Mouse (Mus musculus) CH12.LX (cell line): ENCODE data around the gene Ttc23l. TPM values are rescaled to one million over a fixed set of nuclear protein-coding genes. Genes with fewer than 3 reads are reported as not detected.

Source experiments
- DNase-seq: peaks from one replicate; pipeline ENCODE4 v3.0.0-alpha.2; 2013; ENCODE audit errors: extremely low read depth
- H3K27ac ChIP-seq: 2 replicates; pipeline ENCODE4 v1.5.1; 2012; ENCODE audit warnings: low read depth, mild to moderate bottlenecking, control low read depth, moderate library complexity; ENCODE audit not compliant: insufficient read depth
- H3K27me3 ChIP-seq: replicated peaks from 2 replicates; pipeline ENCODE3; 2012; ENCODE audit warnings: inconsistent platforms
- H3K36me3 ChIP-seq, 2 experiments: replicated peaks in 1 of 2; 2 replicates each; pipeline versions ENCODE3 to v1.6.1; 2012; ENCODE audit warnings: inconsistent platforms in 1 of 2, low read length in 1 of 2, mild to moderate bottlenecking in 1 of 2, mixed read lengths in 1 of 2, moderate library complexity in 1 of 2; ENCODE audit not compliant: control insufficient read depth in 1 of 2, insufficient read depth in 1 of 2
- H3K4me1 ChIP-seq, 2 experiments: 2 replicates each; pipeline ENCODE4 v1.6.1; 2012; ENCODE audit warnings: inconsistent platforms in 1 of 2, moderate library complexity in 1 of 2; ENCODE audit not compliant: insufficient read depth in 2 of 2, control insufficient read depth in 1 of 2
- H3K4me2 ChIP-seq: 2 replicates; pipeline ENCODE4 v1.6.1; 2012; ENCODE audit warnings: low read depth, mild to moderate bottlenecking, control low read depth; ENCODE audit not compliant: poor library complexity, insufficient read depth, severe bottlenecking
- H3K4me3 ChIP-seq, 3 experiments: fragments of 150-350 bp in 1 of 3; sonication (generic) in 1 of 3; replicated peaks in 1 of 3; 2 replicates each; pipeline versions ENCODE3 to v1.5.1; 2011 to 2012; ENCODE audit warnings: low read depth in 2 of 3, low read length in 2 of 3, mild to moderate bottlenecking in 2 of 3, moderate library complexity in 2 of 3, control low read depth in 1 of 3, improper control_type of control experiment in 1 of 3, inconsistent platforms in 1 of 3, mixed read lengths in 1 of 3; ENCODE audit not compliant: poor library complexity in 1 of 3
- H3K79me2 ChIP-seq: replicated peaks from 2 replicates; pipeline ENCODE4 v1.6.1; 2012; ENCODE audit warnings: mild to moderate bottlenecking, moderate library complexity; ENCODE audit not compliant: control insufficient read depth, poor library complexity, insufficient read depth, severe bottlenecking; ENCODE audit errors: extremely low read depth
- H3K9ac ChIP-seq: 2 replicates; pipeline ENCODE4 v1.6.1; 2012; ENCODE audit warnings: low read depth, mild to moderate bottlenecking, control low read depth, moderate library complexity; ENCODE audit not compliant: insufficient read depth
- H3K9me3 ChIP-seq: replicated peaks from 2 replicates; pipeline ENCODE3; 2012; ENCODE audit warnings: low read length, inconsistent platforms, mixed read lengths
- CHD1 ChIP-seq: IDR thresholded peaks from 2 replicates; pipeline ENCODE4 v1.6.1; 2012; ENCODE audit warnings: low read depth, low read length, improper control_type of control experiment, inconsistent platforms
- E2F4 ChIP-seq: IDR thresholded peaks from 2 replicates; pipeline ENCODE4 v1.6.1; 2011; ENCODE audit warnings: low read depth, low read length, improper control_type of control experiment; ENCODE audit not compliant: insufficient replicate concordance
- ELF1 ChIP-seq: IDR thresholded peaks from 2 replicates; pipeline ENCODE4 v1.6.1; 2014; ENCODE audit warnings: low read depth, mild to moderate bottlenecking, inconsistent platforms, low read length, improper control_type of control experiment
- ETS1 ChIP-seq: conservative IDR thresholded peaks from 2 replicates; pipeline ENCODE4 v1.6.1; 2012; ENCODE audit warnings: low read depth, mild to moderate bottlenecking, inconsistent platforms, low read length, improper control_type of control experiment, moderate library complexity
- GABPA ChIP-seq: IDR thresholded peaks from 2 replicates; pipeline ENCODE4 v1.6.1; 2012; ENCODE audit warnings: low read depth, low read length, improper control_type of control experiment, inconsistent platforms; ENCODE audit not compliant: insufficient replicate concordance
- IRF4 ChIP-seq: IDR thresholded peaks from 2 replicates; pipeline ENCODE4 v1.6.1; 2014; ENCODE audit warnings: low read depth, mild to moderate bottlenecking, inconsistent platforms, low read length, improper control_type of control experiment
- JUND ChIP-seq: conservative IDR thresholded peaks from 2 replicates; pipeline ENCODE4 v1.6.1; 2011; ENCODE audit warnings: low read depth, low read length, improper control_type of control experiment
- KAT2A ChIP-seq: IDR thresholded peaks from 2 replicates; pipeline ENCODE4 v1.6.1; 2012; ENCODE audit warnings: low read length, improper control_type of control experiment, inconsistent platforms; ENCODE audit not compliant: insufficient replicate concordance
- MYC ChIP-seq: IDR thresholded peaks from 2 replicates; pipeline ENCODE4 v1.6.1; 2011; ENCODE audit warnings: low read depth, mild to moderate bottlenecking, improper control_type of control experiment, low read length
- NRF1 ChIP-seq: IDR thresholded peaks from 2 replicates; pipeline ENCODE4 v1.6.1; 2014; ENCODE audit warnings: low read depth, mild to moderate bottlenecking, inconsistent platforms, low read length, improper control_type of control experiment, moderate library complexity
- PAX5 ChIP-seq: IDR thresholded peaks from 2 replicates; pipeline ENCODE4 v1.6.1; 2012; ENCODE audit warnings: low read length, inconsistent platforms, mixed read lengths
- POLR2AphosphoS2 ChIP-seq: IDR thresholded peaks from 2 replicates; pipeline ENCODE4 v1.6.1; 2011; ENCODE audit warnings: low read depth, low read length, improper control_type of control experiment
- RCOR1 ChIP-seq: conservative IDR thresholded peaks from 2 replicates; pipeline ENCODE4 v1.6.1; 2012; ENCODE audit warnings: low read depth, mild to moderate bottlenecking, inconsistent platforms, low read length, improper control_type of control experiment
- SIN3A ChIP-seq: IDR thresholded peaks from 2 replicates; pipeline ENCODE4 v1.6.1; 2012; ENCODE audit warnings: low read length, improper control_type of control experiment, inconsistent platforms
- SMC3 ChIP-seq: IDR thresholded peaks from 2 replicates; pipeline ENCODE4 v1.6.1; 2011; ENCODE audit warnings: low read depth, low read length, improper control_type of control experiment
- TBP ChIP-seq: conservative IDR thresholded peaks from 2 replicates; pipeline ENCODE4 v1.6.1; 2011; ENCODE audit warnings: low read depth, low read length, improper control_type of control experiment
- USF1 ChIP-seq: IDR thresholded peaks from 2 replicates; pipeline ENCODE4 v1.6.1; 2014; ENCODE audit warnings: low read depth, mild to moderate bottlenecking, inconsistent platforms, low read length, improper control_type of control experiment
- ZKSCAN1 ChIP-seq: IDR thresholded peaks from 2 replicates; pipeline ENCODE4 v1.6.1; 2012; ENCODE audit warnings: low read depth, inconsistent platforms, low read length, improper control_type of control experiment, borderline replicate concordance
- ZNF384 ChIP-seq: IDR thresholded peaks from 2 replicates; pipeline ENCODE4 v1.6.1; 2012; ENCODE audit warnings: low read depth, low read length, improper control_type of control experiment, inconsistent platforms
- dilution Hi-C: fragments of 300-500 bp; cut with MboI; formaldehyde crosslinking; loops from 2 replicates; pipeline ENCODE4 v1.14.3; 2020; ENCODE audit warnings: low sequenced_read_pairs; ENCODE audit not compliant: extremely low pct_unique_long_range_greater_than_20kb, extremely low pct_ligation_motif_present
- in situ Hi-C: fragments of 300-500 bp; cut with MboI; formaldehyde crosslinking; loops from 3 replicates; pipeline ENCODE4 v1.14.3; 2019; ENCODE audit warnings: low sequenced_read_pairs, low pct_ligation_motif_present, low pct_unique_long_range_greater_than_20kb, mixed read lengths
- polyA plus RNA-seq: library from polyadenylated mRNA; unstranded; fragments of >175 nt; gene quantifications from 2 replicates; pipeline ENCODE4 v1.2.1, GENCODE M21; 2012; ENCODE audit warnings: low read depth; ENCODE audit not compliant: insufficient read length
- total RNA-seq, 2 experiments: library from RNA; depleted of rRNA; stranded (reverse); fragments of 300-350 nt in 1 of 2; fragments of >200 nt in 1 of 2; gene quantifications; 2 replicates each; pipeline ENCODE4 v1.2.3; 2012 to 2014

The Ttc23l gene
- total and polyA plus RNA-seq, 3 experiments = 0.15 to 0.31 TPM; not detected in 1

- Histone ChIP-seq H3K9ac (no peak overlapping the region), H3K36me3 (peaks cover 0 to 25% of the 10 kb centered on the region in 2 experiments), H3K9me3 (no peaks in the 10 kb centered on the region), H3K79me2 (no peaks in the 10 kb centered on the region), H3K4me3 (no peak overlapping the region), H3K4me2 (no peak overlapping the region), H3K4me1 (peaks cover 14 to 34% of the 10 kb centered on the region in 2 experiments), H3K27me3 (no peaks in the 10 kb centered on the region), H3K27ac (no peak overlapping the region)
- in situ Hi-C loops (no loop called here), dilution Hi-C loops (no loop called here)
- TF ChIP-seq ETS1 = no peak
- TF ChIP-seq NRF1 = no peak
- no peak for TF ChIP-seq IRF4
- TF ChIP-seq KAT2A = no peak
- TF ChIP-seq CHD1 = no peak
- TF ChIP-seq ELF1 = no peak
- TF ChIP-seq TBP = no peak
- no peak for TF ChIP-seq MYC
- no peak for TF ChIP-seq PAX5
- no peak for TF ChIP-seq SMC3
- DNase-seq = no peak
These were observed 36.9 kb upstream of the Ttc23l start for GRCm38 (mm10) chr15:10595408-10595807.

GRCm38 (mm10) chr15:10594910-10595309 is 36.4 kb upstream of the Ttc23l start:
- Histone ChIP-seq H3K9ac (no peak overlapping the region), H3K9me3 (no peaks in the 10 kb centered on the region), H3K27me3 (no peaks in the 10 kb centered on the region), H3K4me3 (no peak overlapping the region), H3K36me3 (peaks cover 0 to 25% of the 10 kb centered on the region in 2 experiments)
- no peak for DNase-seq
- in situ Hi-C loops = no loop called here
- TF ChIP-seq POLR2AphosphoS2 (no peak), JUND (no peak), RCOR1 (no peak), ZKSCAN1 (no peak), E2F4 (no peak), NRF1 (no peak), GABPA (no peak), USF1 (no peak), ETS1 (no peak), SIN3A (no peak), CHD1 (no peak), ZNF384 (no peak)
- TF ChIP-seq, all 38 proteins: peak for 0
- H3K4me1 ChIP-seq = peaks cover 10 to 29% of the 10 kb centered on the region in 2 experiments
- H3K4me2 ChIP-seq = no peak overlapping the region
- no peaks in the 10 kb centered on the region for H3K79me2 ChIP-seq
- dilution Hi-C loops = no loop called here
- H3K27ac ChIP-seq = no peak overlapping the region
